Mouse (Mus musculus): ENCODE data around the gene R3hdm4.

Gene R3hdm4

DNA sequence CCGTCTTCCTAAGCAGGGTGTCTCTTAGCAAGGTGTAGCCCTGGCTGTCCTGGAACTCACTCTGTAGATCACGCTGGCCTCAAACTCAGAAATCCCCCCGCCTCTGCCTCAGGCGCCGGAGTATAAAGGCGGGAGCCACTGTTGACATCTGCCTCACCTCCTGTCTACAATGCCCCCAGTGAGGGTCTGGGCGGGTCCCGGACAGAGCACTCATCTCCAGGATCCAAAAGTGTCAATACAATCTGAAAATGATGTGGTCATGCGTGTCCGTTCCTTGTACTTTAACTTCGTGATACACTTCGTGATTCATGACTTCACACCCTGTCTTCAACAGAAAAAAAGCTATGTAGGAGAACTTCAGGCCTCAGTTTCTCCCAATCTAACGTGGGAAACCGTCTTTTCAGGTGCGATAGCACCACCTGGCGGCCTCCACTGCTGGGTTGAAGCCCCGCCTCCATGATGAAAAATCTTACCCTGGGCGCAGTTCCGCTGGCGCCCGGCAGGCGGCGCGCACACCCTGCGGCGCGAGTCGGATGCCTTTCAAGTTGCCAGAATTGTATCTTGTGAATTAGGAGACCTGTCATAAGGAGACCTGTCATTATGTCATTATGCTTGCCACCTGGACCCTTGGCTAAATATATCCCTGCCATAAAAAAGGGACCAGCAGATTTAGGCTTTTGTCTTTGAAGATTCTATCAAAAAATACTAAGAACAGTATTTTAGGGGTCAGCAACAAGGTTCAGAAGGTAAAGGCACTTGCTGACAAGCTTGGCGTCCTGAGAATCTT is 4.2 kb upstream of the R3hdm4 start:
- peak; percentile 94 for DNase-seq

DNA sequence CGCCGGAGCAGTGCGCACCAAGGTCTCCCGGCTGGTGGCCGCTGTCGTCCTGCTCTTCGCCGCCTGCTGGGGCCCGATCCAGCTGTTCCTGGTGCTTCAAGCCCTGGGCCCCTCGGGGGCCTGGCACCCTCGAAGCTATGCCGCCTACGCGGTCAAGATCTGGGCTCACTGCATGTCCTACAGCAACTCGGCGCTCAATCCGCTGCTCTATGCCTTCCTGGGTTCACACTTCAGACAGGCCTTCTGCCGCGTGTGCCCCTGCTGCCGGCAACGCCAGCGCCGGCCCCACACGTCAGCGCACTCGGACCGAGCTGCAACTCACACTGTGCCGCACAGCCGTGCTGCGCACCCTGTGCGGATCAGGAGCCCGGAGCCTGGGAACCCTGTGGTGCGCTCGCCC is 564 bp upstream of the R3hdm4 start:
- DNase-seq: no peak

DNA sequence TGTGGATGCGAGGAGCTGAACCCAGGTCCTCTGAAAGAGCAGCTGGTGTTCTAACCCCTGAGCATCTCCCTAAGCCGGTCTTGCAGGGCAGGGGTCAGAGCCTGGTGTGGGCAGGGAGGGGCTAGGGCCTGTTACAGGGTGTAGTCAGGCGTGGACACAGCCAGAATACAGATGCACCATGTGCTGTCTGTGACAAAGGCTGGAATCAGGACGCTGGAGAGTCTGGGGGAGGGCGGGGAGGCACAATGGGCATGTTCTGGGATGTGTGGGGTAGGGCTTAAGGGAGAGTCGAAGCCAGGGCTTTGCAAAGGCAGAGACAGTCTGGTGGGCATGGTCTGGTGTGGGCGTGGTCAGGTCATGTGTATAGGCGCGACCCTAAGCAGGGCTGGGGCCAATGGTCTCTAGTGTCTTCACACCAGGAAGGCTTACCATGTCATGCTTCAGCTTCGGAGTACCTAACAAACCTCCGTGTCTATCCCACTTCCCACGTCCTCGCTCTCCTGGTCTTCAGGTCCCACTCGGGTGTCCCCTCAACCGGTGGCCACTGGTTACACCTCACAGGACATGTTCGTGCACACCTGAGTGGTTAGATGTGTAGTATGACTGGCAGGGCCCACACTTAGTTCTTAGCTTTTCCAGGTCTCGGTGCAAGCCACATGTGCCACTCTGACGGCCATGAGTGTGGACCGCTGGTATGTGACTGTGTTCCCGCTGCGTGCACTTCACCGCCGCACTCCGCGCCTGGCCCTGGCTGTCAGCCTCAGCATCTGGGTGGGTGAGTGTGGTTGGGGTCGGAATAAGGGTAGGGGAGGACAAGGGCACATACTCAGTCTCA is 735 bp downstream of the R3hdm4 start:
- DNase-seq: no peak

DNA sequence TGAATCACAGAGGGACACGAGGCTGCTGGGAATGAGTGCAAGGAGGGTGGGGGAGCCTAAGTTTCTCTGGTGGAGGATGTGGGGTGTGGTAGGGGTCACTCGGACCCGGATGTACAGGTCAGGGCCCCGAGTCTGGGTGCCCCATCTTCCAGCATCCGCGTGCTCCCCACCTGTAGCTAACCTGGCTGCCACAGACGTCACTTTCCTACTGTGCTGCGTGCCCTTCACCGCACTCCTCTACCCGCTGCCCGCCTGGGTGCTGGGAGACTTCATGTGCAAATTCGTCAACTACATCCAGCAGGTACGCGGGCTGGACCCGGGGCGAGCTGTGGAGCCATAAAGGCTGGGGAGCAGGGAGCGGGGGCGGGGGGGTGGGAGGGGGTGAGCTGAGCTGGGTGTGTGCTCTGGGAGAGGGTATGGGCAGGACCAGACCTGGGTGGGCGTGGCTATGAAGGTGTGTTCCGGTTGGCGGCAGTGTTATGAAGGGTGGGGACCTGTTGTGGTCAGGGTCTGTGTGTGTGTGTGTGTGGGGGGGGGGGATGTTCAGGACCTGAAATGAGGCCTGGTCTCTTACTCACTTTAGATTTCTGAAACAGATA is 1.7 kb downstream of the R3hdm4 start:
- DNase-seq: no peak

DNA sequence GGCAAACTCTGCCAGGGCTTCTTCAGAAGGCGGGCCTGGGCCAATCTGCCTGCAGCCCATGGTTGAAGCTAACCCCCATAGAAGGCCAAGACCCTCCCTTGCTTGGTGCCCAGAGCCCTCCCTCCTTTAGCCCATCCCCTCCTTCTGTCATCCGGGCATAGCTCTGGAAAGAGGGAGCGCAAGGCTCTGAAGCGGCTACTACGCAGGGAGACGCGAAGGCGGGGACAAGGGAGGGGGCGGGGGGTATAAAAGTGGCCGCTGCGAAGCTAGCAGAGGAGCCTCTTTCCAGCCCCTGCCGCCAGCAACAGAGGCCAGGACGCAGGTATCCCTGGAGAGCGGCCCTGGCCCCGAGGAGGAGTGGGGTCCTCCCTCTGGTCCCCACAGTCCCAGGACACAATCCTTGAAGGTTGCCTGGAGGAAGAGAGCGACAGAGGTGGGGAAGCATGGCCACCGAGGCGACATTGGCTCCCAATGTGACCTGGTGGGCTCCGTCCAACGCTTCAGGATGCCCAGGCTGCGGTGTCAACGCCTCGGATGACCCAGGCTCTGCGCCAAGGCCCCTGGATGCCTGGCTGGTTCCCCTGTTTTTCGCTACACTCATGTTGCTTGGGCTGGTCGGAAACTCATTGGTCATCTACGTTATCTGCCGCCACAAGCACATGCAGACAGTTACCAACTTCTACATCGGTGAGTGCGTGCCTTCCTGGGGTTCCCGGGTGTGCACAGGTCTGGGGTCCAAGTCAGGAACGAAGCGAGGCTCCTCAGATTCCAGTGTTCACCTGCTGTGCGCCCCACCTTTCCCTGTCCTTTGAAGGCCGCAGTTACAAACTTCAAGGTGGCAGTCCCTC is 2.6 kb downstream of the R3hdm4 start:
- DNase-seq: no peak

DNA sequence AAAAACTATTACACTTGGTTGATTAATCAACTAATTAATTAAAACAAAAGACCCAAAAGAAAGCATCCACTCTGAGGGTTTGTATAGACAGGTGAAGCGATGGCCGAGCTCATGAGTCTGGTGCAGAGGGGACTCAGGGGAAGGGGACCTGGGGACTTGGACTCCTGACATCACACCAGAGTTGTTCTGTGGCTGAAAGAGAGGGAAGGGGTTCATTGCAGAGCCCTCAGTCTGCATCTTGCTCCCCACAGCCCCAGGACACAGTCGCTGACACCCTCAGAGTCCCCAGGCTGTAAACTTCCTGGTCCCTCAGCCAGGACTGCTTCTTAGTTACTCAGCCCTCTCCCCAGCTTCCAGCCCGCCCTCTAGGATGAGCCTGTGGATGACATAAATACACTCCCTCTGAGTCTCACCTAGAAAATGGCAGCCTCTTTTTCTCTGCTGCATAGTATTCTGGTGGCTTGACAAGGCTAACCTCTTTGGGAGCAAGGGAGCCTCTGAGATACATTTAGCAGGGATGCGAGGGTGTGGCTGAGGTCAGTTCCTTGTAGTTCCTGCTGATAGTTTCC is 3.4 kb downstream of the R3hdm4 start:
- no peak for DNase-seq

DNA sequence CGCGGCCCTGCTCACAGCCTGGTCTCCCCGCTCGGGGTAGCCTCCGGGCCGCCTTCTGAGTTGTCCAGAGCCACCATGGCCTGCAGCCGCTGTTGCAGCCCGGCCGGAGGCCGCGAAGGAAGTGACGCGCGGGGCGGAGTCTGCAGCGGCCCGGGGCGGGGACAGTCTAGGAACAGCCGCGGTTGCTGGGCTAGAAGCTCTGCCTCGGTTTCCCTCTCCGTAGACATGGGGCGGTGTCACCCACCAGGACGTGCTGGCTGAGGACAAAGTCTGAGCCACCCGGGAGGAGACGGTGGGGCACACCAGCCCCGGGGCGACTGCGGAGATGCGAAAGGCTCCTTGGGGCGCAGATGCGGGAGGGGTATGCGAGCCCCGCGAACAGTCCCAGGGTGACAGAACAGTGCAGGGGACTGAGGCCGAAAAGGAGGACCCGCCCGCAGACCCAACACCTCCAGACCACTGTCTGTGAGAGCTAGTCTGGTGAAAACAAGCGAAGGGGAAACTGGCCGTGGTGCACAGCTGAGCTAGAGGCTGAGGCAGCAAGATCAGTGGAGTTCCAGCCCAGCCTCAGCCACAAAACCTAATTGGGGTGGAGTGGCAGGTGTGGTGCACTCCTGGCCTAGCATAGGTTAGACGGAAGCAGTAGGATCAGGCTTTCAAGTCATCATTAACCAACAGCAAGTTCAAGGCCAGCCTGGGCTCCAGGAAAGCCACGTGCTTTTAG is 4.0 kb downstream of the R3hdm4 start, which contains the start of gene Kiss1r:
TSS of gene Kiss1r (plus strand) at position 164 of the 724 bp plus-strand sequence.
- DNase-seq: peak; percentile 91

DNA sequence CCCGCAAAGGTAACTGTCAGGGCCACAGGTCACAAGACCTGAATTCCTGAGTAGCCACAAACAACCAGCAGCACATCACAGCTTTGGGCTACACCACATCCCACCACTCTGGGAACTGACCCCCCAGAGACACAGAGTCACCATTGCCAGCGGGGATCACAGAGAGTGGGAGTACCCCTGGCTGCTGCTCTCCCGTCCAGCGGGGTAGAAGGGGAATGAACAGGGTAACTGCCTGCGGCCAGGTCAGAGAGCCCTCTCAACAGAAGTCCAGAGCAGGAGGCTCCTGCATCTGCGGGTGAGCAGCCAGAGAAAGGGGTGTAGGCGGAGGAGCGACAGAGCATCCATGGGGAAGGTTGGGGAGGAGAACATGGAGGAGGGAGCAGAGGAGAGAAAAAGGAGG is 4.9 kb downstream of the R3hdm4 start:
- DNase-seq: no peak

DNA sequence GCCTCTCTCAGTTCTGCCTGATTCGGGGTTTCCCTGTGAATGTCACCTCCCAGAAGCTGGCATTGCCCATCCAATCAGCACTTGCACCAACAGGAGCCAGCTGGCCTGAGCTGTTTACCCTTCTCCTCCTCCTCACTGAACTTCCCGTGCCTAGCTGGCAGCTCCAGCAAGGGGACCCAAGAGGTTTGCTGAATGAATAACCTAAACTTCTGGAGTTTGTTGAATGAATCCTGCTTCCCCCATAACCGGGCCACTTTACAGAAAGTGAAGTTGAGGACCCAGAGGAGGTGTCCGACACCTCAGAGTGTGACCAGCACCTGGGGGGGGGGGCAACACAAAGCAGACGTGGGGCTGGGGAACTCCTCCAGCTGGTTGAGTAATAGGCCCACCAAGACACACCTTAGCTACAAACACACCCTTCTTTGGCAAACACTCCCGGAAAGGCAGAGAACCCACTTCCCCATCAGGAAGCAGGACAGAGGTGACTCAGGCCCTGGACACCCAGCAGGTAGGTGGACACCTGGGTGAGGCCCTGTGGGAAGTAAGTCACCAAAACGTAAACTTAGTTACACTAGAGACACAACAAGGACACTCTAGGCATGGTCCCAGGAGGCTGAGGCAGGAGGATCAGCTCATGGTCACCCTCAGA is 5.9 kb downstream of the R3hdm4 start:
- no peak for DNase-seq

DNA sequence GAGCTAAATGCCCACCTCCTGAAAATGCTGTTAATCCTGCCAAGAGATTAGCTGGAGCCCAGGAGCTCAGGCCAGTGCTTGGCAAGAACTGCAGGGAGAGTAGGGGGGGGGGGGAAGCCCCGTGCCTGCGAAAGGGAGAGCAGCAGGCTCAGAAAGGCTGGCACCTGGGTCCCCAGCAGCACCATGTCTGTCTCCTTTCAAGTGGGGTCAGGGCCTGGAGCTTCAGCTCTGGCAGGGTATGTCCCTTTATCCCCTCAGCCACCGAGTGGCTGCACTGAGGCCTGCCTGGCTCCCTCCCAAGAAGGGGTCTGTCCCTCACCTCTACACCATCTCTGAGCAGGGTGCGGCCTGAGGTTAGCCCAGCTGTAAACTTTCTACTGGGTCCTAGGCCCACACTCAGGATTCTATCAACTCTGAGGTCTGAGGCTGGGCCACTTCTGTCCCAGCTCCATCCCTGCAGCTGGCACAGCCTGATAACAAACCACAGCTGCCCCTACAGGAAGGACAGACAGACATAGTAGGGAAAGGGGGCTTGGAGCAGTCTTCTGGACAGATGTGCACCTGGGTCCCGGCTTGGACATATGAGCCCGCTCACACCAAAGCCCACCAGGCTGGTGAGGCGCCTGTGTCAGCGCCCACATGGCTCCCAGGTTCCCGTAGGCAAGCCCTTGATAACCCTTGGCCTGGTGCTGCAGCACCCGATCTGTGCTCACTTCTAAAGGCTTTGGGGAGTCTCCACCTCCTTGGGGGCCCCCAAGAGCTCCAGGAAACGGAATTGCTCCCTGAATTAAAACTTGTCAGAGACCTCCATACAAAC is 6.7 kb downstream of the R3hdm4 start:
- no peak for DNase-seq

DNA sequence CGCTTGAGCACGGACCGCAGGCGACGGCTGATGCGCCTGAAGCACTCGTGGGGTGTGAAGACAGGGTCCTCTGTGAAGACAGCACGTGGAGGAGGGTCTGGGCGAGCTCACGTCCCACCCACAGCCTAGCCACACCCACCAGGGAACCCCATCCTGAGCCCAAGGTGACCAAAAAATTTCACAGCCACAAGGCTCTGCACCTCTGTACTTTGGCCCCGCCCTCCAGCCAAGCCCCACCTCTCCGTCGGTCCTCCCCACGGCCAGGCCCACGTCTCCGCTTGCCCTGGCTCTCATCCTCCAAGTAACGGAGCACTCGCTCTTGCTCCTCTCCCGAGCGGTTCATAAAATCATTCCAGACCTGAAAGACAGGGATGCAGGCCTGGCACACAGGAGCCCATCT is 8.6 kb downstream of the R3hdm4 start:
- DNase-seq: no peak

DNA sequence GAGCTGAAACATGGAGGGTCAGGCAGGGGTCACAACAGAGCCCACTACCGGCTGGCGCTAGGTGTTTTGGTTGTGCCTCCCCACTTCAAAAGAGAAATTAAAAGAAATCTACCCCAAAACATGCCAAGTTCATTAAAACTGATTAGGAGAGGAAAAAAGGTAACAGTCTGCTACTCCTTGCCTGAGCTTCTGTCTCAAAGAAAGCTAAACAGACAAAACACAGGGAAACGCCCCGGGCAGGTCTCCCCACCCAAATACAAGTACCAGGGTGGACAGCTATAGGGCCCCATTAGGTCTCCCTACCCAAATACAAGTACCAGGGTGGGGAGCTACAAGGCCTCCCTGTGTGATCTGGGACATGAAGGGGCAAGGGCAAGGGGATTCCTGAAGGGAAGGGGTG is 10.5 kb downstream of the R3hdm4 start, which contains the start of gene Gm26602:
TSS of gene Gm26602 (plus strand) at position 301 of the 400 bp plus-strand sequence.
- DNase-seq: no peak

DNA sequence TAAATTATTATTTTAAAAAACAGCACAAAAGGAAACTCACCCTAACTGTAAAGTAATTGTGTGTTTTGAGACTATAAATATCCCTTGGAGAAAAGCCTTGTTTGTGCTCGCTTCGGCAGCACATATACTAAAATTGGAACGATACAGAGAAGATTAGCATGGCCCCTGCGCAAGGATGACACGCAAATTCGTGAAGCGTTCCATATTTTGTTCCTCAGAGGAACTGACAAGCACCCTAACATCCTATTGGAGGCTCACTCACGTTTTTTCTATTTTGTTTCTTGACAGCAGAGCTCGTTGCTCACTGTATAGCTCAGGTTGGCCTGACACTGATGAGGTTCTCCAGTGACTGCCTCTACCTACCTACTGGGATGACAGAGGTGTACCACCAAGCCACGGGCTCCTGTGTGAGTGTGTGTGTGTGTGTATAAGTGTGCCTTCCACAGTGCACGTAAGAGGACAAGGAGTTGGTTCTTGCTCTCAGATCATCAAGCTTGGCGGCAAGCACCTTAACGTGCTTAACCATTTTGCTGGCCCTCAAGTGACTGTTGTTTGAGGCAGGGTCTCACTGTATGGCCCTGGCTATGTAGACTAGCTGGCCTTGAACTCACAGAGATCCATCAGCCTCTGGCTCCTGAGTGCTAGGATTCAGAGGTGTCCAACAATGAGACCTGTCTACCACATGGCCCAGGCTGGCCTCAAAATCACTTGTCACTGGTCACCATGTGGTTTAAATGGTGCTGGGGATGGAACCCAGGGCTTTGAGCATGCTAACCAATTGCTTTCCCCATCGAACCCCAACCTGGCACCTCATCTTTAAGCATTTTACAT is 11.7 kb downstream of the R3hdm4 start:
- peak; percentile 64 for DNase-seq

DNA sequence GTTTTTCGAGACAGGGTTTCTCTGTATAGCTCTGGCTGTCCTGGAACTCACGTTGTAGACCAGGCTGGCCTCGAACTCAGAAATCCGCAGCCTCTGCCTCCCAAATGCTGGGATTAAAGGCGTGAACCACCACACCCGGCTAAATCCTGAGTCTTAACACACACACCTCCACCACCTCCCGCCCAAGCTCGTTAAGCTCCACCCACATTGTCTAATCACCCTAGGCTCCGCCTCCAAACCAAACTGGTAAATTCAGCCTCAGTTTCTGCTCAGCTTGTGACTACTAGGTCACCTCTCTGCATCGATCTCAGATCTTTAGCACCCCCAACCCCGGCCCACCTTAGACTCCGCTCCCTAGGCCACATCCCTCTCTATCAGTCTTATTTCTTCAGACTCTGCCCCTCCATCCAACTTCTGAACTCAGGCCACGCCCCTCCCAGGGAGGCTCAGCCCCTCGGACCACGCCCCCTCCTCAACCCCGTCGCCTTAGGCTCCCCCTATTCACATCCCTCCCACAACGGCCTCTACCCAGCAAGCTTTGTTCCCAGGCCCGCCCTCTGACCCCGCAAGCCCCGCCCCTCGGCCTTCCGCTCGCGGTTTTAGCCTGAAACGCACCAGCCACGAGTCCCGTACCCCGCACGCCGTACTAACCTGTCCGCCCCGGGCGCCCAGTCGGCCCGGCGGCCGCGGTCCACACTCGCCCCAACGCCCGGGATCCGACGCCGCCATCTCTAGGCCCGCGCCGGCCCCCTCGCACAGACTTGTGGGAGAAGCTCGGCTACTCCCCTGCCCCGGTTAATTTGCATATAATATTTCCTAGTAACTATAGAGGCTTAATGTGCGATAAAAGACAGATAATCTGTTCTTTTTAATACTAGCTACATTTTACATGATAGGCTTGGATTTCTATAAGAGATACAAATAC is 12.6 kb downstream of the R3hdm4 start, which contains the start of gene Med16:
TSS of gene Med16 (minus strand) at position 757 of the 925 bp plus-strand sequence.
- peak; percentile 97 for DNase-seq

DNA sequence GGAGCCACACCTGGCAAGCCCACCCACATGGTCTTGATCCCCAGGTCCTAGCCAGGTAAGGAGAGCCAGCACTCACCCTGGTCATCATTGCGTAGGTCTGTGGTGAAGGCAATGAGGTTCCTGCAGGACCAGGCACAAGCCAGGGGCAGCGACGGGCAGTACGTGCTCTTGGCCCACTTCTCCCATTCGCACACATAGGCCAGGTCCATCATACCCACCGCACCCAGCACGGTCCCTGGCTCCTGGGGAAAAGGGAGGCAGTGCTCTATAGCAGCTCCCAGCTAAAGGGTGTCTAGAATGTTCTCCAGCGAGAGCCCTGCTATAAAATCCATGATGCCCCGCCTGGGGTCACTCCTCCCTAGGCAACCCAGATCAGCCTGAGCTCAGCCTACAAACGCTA is 13.6 kb downstream of the R3hdm4 start:
- DNase-seq: no peak

DNA sequence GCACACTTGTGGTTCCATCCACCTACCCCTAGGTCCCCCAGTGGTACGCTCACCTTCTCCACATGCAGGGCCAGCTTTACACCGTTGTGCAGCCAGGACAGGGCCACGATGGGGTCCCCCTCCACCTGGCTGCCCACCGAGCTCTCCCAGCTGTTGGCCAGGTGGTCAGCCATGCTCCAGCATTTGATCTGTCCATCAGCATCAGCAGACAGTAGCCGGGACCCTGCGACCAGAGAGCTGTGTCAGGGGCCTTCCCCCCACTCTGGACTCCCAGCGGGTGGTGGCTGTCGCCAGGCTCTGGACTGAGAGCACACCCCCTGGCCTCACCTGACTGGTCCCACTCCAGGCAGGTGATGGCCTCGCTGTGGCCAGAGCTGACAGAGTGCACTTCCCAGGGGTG is 14.3 kb downstream of the R3hdm4 start:
- no peak for DNase-seq

DNA sequence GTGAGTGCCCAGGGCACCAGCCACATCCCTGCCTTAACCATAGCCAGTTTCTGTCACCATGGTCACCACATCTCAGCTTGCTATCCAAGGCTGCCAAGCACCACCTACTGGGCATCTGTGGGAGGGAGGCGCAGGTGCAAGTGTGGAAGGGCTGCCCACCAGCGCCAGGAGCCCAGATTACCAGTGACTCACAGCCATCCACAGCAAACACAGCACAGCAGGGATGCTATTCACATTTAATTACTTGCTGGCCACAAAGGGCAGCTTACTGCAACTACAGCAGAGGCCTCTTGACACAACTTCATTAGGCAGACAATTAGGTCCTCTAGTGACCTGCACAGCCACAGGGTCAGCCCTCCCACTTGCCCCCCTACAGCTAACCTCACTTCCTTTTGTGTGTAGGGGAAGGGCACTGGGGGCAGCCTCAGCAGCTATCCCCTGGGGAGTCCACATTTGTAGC is 20.0 kb downstream of the R3hdm4 start:
- DNase-seq: no peak

Measured in kidney, postnatal 14 days (tissue).